Mouse (Mus musculus) kidney, postnatal 25 days (tissue): ENCODE results near the gene Zfp626.
"Not testable (repeated sequence)": the region's sequence is repeated elsewhere in the genome, so short reads cannot be mapped to it uniquely, and the experiment has no call there.

Experiments
- DNase-seq, 2 experiments: peaks; one replicate each; pipeline ENCODE4 v3.0.0; 2021; ENCODE audit warnings: mixed read lengths in 2 of 2

Zfp626 gene

DNA sequence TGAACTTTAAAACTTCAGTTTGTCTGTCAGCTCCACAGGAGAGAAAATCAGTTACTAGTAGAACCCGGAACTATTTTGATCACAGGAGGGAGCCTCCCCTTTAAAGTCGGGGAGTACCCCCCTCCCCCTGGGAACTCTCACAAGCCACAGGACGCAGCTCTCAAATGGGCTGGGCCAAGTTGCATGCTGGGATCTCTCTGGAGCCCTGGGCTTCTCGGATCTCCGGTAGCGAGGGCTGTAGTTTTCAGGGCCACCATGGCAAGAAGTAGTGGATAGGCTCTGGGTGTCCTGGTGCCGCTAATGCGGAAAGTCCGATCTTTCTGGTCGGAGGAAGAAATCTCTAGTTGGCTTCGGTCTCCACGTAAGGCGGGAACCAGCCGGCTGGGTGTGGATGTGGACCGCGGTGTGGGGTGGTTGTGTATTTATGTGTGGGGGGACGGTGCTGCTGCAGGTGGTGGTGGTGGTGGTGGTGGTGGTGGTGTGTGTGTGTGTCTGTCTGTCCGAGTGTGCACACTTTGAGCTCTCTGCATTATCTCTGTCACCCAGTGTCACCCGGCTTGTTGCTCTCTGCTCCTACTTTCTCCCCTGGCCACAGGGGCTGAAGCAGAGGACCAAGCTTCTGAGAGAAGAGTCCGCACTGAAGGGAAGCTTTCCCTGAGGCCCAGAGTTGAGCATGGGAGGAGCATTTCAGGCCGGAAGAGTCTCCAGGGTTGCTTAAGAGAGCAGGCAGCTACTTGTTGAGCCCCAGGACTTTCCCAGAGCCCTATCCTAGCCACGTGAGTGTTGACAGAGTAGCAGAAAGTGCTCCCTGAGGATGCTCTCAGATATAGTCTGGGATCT, 53.6 kb downstream of the Zfp626 start:
- peak; percentile 79 to 91 for DNase-seq

GRCm38 (mm10) chr7:27862578-27862977, 55.6 kb downstream of the Zfp626 start:
- DNase-seq: not testable (repeated sequence)
